20 mouse cellular contexts compared by ENCODE assay signal in the genomic region with DNA sequence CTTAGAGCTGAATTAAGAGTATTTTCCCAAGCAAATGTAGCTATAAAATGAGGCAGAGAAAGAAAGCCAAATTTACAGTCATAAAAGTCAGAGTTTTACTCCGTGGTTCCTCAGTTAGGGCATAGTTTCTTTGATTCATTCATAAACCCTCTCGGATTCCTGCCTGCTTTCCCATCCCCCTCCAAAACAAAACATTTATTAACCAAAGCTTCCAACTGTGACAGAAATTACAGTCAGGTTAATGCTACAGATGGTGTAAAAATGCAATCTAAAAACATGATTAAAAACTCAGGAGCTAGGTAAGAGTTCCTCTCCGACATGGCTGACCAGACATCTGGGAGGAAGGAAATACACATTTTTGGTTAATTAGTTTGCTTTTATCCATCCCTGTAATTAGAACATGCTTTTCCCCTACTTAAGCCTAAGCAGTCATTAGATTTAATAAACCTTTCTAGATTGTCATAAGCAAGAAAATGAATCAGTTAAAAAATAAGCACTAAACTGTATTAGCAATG.
A peak's percentile ranks its signal among the peaks of the same experiment; 100 is the strongest.
DNase-seq lines count a peak whose midpoint lies in the region; ATAC-seq and TF ChIP-seq lines count a peak whose summit lies in the region.
"Had no signal": no experiment of that assay in that cellular context is flagged by ENCODE, and none has a peak within 500 bp of the region (broad histone marks: within the 10 kb centered on the region; RNA-seq: fewer than 3 reads in every experiment).

No protein-coding gene starts in this region.

- CTCF ChIA-PET in Patski (lab: Charles Lee), result interaction anchor here (1.0 to 1.1 kb wide), 3 partner anchors 10 to 65 kb away, joined by 3 read pairs; no protein-coding TSS in a partner anchor

- peaks cover 10% of the 10 kb centered on the region for H3K4me1 ChIP-seq in kidney, adult 2 months (ENCODE audit: control insufficient read depth, insufficient read depth, low read length)
- no peaks in the 10 kb centered on the region; the same call in 1 of the 2 replicates for H3K4me1 ChIP-seq in kidney, postnatal 0 days (replicated peaks; ENCODE audit: insufficient read depth, low read length)
- H3K4me1 ChIP-seq in kidney, embryonic 14.5 days (ENCODE audit: control insufficient read depth, insufficient read depth, low read length), result no peaks in the 10 kb centered on the region

- H3K36me3 ChIP-seq in kidney, adult 2 months (ENCODE audit: control insufficient read depth, insufficient read depth, low read length), result no peaks in the 10 kb centered on the region
- H3K36me3 ChIP-seq in kidney, postnatal 0 days (ENCODE audit: insufficient read depth, low read length), result no peaks in the 10 kb centered on the region
- H3K36me3 ChIP-seq in kidney, embryonic 14.5 days (ENCODE audit: control insufficient read depth, insufficient read depth, low read length), result no peaks in the 10 kb centered on the region
- H3K36me3 ChIP-seq: embryonic facial prominence, embryonic 13.5 days; forebrain, embryonic 15.5 days; heart, embryonic 13.5 days; hindbrain, embryonic 13.5 days had no signal

- 28% methylated on average over 3 of the region's 3 CpGs for WGBS in kidney, adult 2 months
- 23% methylated on average over 3 of the region's 3 CpGs for WGBS in kidney, postnatal 0 days
- WGBS in kidney, embryonic 14.5 days, result 38% methylated on average over 3 of the region's 3 CpGs

- DNase-seq in kidney, adult 2 months, result peak; percentile 60
- DNase-seq in kidney, adult 11 months, result no peak
- peak; percentile 27 for DNase-seq in kidney, postnatal 0 days (ENCODE audit: low spot score)
- DNase-seq in Muller cell, postnatal 12 days (ENCODE audit: inconsistent ontology term), result peak; percentile 22
- DNase-seq in Patski (ENCODE audit: low read depth, low spot score), result peak; percentile 70
- DNase-seq in spleen, postnatal 14 days (ENCODE audit: low spot score in 2 of 2), result no peak
- DNase-seq: adrenal gland, postnatal 14 days; cerebellum, adult 18-20 months; cerebellum, adult 9-11 months; cerebellum, postnatal 36 days; gastrocnemius, postnatal 36 days; heart, adult 11 months; heart, postnatal 4 days had no signal

- ATAC-seq in kidney, postnatal 0 days (replicated peaks; ENCODE audit: low FRiP score, low read depth), result no peak
- no peak for ATAC-seq in kidney, embryonic 14.5 days (ENCODE audit: low FRiP score, low TSS enrichment)
- ATAC-seq in Patski, result peak; percentile 47
- ATAC-seq in erythroid progenitor cell, adult 5-6 weeks (replicated peaks; ENCODE audit: low FRiP score, poor library complexity, severe bottlenecking), result no peak
- ATAC-seq: activated CD4-positive, CD25-positive, alpha-beta regulatory T cell, adult 4 months; forebrain, embryonic 15.5 days had no signal

- POLR2A ChIA-PET in Patski (lab: Charles Lee), result no interaction called here

- no peak overlapping the region for H3K4me2 ChIP-seq in kidney, postnatal 0 days (ENCODE audit: low read length)
- H3K4me2 ChIP-seq in kidney, embryonic 14.5 days (replicated peaks; ENCODE audit: low read depth, low read length), result no peak overlapping the region
- H3K4me2 ChIP-seq: embryonic facial prominence, embryonic 13.5 days; forebrain, embryonic 15.5 days; heart, embryonic 13.5 days; hindbrain, embryonic 13.5 days had no signal

- H3K9ac ChIP-seq in kidney, postnatal 0 days (ENCODE audit: low read depth, low read length), result no peak overlapping the region
- H3K9ac ChIP-seq in kidney, embryonic 14.5 days (ENCODE audit: low read depth, low read length), result no peak overlapping the region
- H3K9ac ChIP-seq: embryonic facial prominence, embryonic 13.5 days; forebrain, embryonic 15.5 days; heart, embryonic 13.5 days; hindbrain, embryonic 13.5 days had no signal

- no peak for TF ChIP-seq POLR2A in kidney, adult 2 months (IDR thresholded peaks at IDR 0.05; ENCODE audit: low read depth, low read length)

- TF ChIP-seq CTCF in kidney, adult 2 months (conservative IDR thresholded peaks at IDR 0.05; ENCODE audit: insufficient read depth, insufficient read length, low read depth, low read length), result no peak
- no peak for TF ChIP-seq CTCF in kidney, postnatal 0 days (IDR thresholded peaks at IDR 0.05; ENCODE audit: low read depth)
- no peak for TF ChIP-seq CTCF in Patski (IDR thresholded peaks at IDR 0.05)

- H3K9me3 ChIP-seq in kidney, postnatal 0 days (replicated peaks; ENCODE audit: low read length), result no peaks in the 10 kb centered on the region
- H3K9me3 ChIP-seq in kidney, embryonic 14.5 days (ENCODE audit: control insufficient read depth, low read length), result no peaks in the 10 kb centered on the region
- H3K9me3 ChIP-seq: embryonic facial prominence, embryonic 13.5 days; forebrain, embryonic 15.5 days; heart, embryonic 13.5 days; hindbrain, embryonic 13.5 days had no signal

- in situ Hi-C loops in Patski (cut with MboI; ENCODE audit: low pct_unique_long_range_greater_than_20kb), result no loop called here

- H3K27ac ChIP-seq in kidney, adult 2 months (ENCODE audit: insufficient read depth, low read depth, low read length), result no peak overlapping the region
- no peak overlapping the region for H3K27ac ChIP-seq in kidney, postnatal 0 days
- H3K27ac ChIP-seq in kidney, embryonic 14.5 days (ENCODE audit: low read depth, low read length), result no peak overlapping the region
- H3K27ac ChIP-seq: embryonic facial prominence, embryonic 13.5 days; forebrain, embryonic 15.5 days had no signal

- no peak overlapping the region for H3K4me3 ChIP-seq in kidney, adult 2 months (ENCODE audit: insufficient read depth, low read depth, low read length)
- no peak overlapping the region for H3K4me3 ChIP-seq in kidney, postnatal 0 days (replicated peaks; ENCODE audit: low read depth, low read length)
- H3K4me3 ChIP-seq in kidney, embryonic 14.5 days (ENCODE audit: low read length), result no peak overlapping the region
- H3K4me3 ChIP-seq: embryonic facial prominence, embryonic 13.5 days; forebrain, embryonic 15.5 days; heart, embryonic 13.5 days; hindbrain, embryonic 13.5 days had no signal

- H3K27me3 ChIP-seq in kidney, adult 2 months (replicated peaks; ENCODE audit: control insufficient read depth, insufficient read depth, low read length), result no peaks in the 10 kb centered on the region
- no peaks in the 10 kb centered on the region for H3K27me3 ChIP-seq in kidney, postnatal 0 days (ENCODE audit: insufficient read depth, low read length)
- no peaks in the 10 kb centered on the region for H3K27me3 ChIP-seq in kidney, embryonic 14.5 days (ENCODE audit: control insufficient read depth, insufficient read depth, low read length)
- no peaks in the 10 kb centered on the region for H3K27me3 ChIP-seq in Patski
- H3K27me3 ChIP-seq: embryonic facial prominence, embryonic 13.5 days; forebrain, embryonic 15.5 days; heart, embryonic 13.5 days; hindbrain, embryonic 13.5 days had no signal

Comparison
In these comparisons a context has a peak if more than half of its experiments do, and no peak if none do; other contexts are left out.
1. DNase-seq: peak in kidney, adult 2 months (single experiment), kidney, postnatal 0 days (single experiment), Muller cell, postnatal 12 days (single experiment) and Patski (single experiment); none in kidney, adult 11 months (single experiment) and spleen, postnatal 14 days (0 of 2).